Mouse (Mus musculus) cerebral cortex, adult 2 months (tissue): ENCODE measurements around the gene Chrng.

Experiments
- WGBS: fragments of 180-500 bp; shearing (Covaris S2); methylation state at CpG from one replicate; pipeline ENCODE4 v1.1.7; 2018; 5-methylcytosine and 5-hydroxymethylcytosine counted together

Chrng gene

GRCm38 (mm10) chr1:87204465-87204864, at the start of gene Chrng:
Chrng (plus strand) TSS chr1:87204657.
- WGBS: 91% methylated on average over 7 of the region's 7 CpGs

GRCm38 (mm10) chr1:87155531-87156198, 48.8 kb upstream of the Chrng start:
- WGBS: 2% methylated on average over 44 of the region's 56 CpGs

GRCm38 (mm10) chr1:87156199-87156587, 48.3 kb upstream of the Chrng start, which contains the start of gene Ecel1:
Ecel1 (minus strand) TSS chr1:87156521.
- WGBS: 11% methylated on average over 12 of the region's 12 CpGs

GRCm38 (mm10) chr1:87159396-87159795, 45.1 kb upstream of the Chrng start:
- 89% methylated on average over 3 of the region's 3 CpGs for WGBS

GRCm38 (mm10) chr1:87164164-87164795, 40.2 kb upstream of the Chrng start:
- 47% methylated on average over 11 of the region's 11 CpGs for WGBS

- 58% methylated on average over 9 of the region's 9 CpGs for WGBS
Observed at GRCm38 (mm10) chr1:87164796-87165184, 39.7 kb upstream of the Chrng start.

- 23% methylated on average over 19 of the region's 19 CpGs for WGBS
Observed at GRCm38 (mm10) chr1:87170458-87170857, 34.0 kb upstream of the Chrng start.

- WGBS: 90% methylated on average over 1 of the region's 1 CpGs
Observed at GRCm38 (mm10) chr1:87171312-87171711, 33.1 kb upstream of the Chrng start.

- 66% methylated on average over 9 of the region's 9 CpGs for WGBS
Observed at GRCm38 (mm10) chr1:87172316-87172715, 32.1 kb upstream of the Chrng start.

- WGBS: 34% methylated on average over 28 of the region's 28 CpGs
Observed at GRCm38 (mm10) chr1:87174006-87174955, 30.2 kb upstream of the Chrng start.

- 28% methylated on average over 11 of the region's 11 CpGs for WGBS
Observed at GRCm38 (mm10) chr1:87175852-87176292, 28.6 kb upstream of the Chrng start.

- WGBS: 53% methylated on average over 5 of the region's 5 CpGs
Observed at GRCm38 (mm10) chr1:87180896-87181295, 23.6 kb upstream of the Chrng start.

GRCm38 (mm10) chr1:87183013-87183412, 21.4 kb upstream of the Chrng start, which contains the start of gene Prss56:
Prss56 (plus strand) TSS chr1:87183313.
- WGBS: 57% methylated on average over 9 of the region's 9 CpGs

GRCm38 (mm10) chr1:87183998-87184750, 20.3 kb upstream of the Chrng start:
- 41% methylated on average over 15 of the region's 15 CpGs for WGBS

- 8% methylated on average over 20 of the region's 20 CpGs for WGBS
Observed at GRCm38 (mm10) chr1:87184751-87185139, 19.7 kb upstream of the Chrng start.

GRCm38 (mm10) chr1:87185526-87185925, 18.9 kb upstream of the Chrng start:
- 41% methylated on average over 13 of the region's 13 CpGs for WGBS

GRCm38 (mm10) chr1:87186261-87187036, 18.0 kb upstream of the Chrng start:
- 6% methylated on average over 54 of the region's 54 CpGs for WGBS

- under 1% methylated on average over 15 of the region's 15 CpGs for WGBS
Observed at GRCm38 (mm10) chr1:87187037-87187355, 17.5 kb upstream of the Chrng start.

- WGBS: 50% methylated on average over 4 of the region's 4 CpGs
Observed at GRCm38 (mm10) chr1:87190429-87190828, 14.0 kb upstream of the Chrng start, which contains the start of gene Chrnd. Chrnd (plus strand) TSS chr1:87190607.

- 77% methylated on average over 9 of the region's 9 CpGs for WGBS
Observed at GRCm38 (mm10) chr1:87197296-87197695, 7.2 kb upstream of the Chrng start.
